Mouse (Mus musculus) MEL (cell line): ENCODE data around the gene Vwa8. TPM values are rescaled to one million over a fixed set of nuclear protein-coding genes. Genes with fewer than 3 reads are reported as not detected.

Source experiments
- DNase-seq: peaks from one replicate; pipeline ENCODE4 v3.0.0; 2011; ENCODE audit warnings: low read depth, low spot score
- H3K27ac ChIP-seq: 2 replicates; pipeline ENCODE4 v1.5.1; 2012; ENCODE audit warnings: low read depth, mild to moderate bottlenecking, control low read depth, low read length, moderate library complexity; ENCODE audit not compliant: control insufficient read depth
- H3K27me3 ChIP-seq, 2 experiments: fragments of 150-350 bp in 1 of 2; sonication (generic) in 1 of 2; 2 replicates each; pipeline ENCODE4 v1.6.1; 2012; ENCODE audit warnings: low read length in 2 of 2, mild to moderate bottlenecking in 2 of 2, improper control_type of control experiment in 1 of 2, moderate library complexity in 1 of 2; ENCODE audit not compliant: insufficient read depth in 2 of 2, control insufficient read depth in 1 of 2
- H3K36me3 ChIP-seq, 2 experiments: 2 replicates each; pipeline ENCODE4 v1.6.1; 2012 to 2014; ENCODE audit warnings: low read length in 2 of 2, improper control_type of control experiment in 1 of 2, inconsistent platforms in 1 of 2, mild to moderate bottlenecking in 1 of 2; ENCODE audit not compliant: insufficient read depth in 2 of 2, control insufficient read depth in 1 of 2
- H3K4me1 ChIP-seq, 2 experiments: fragments of 150-350 bp in 1 of 2; sonication (generic) in 1 of 2; 2 replicates each; pipeline ENCODE4 v1.6.1; 2012; ENCODE audit warnings: low read length in 2 of 2, improper control_type of control experiment in 1 of 2, mild to moderate bottlenecking in 1 of 2; ENCODE audit not compliant: insufficient read depth in 2 of 2, control insufficient read depth in 1 of 2
- H3K4me3 ChIP-seq, 2 experiments: fragments of 150-350 bp in 1 of 2; sonication (generic) in 1 of 2; 2 replicates each; pipeline ENCODE4 v1.5.1; 2012; ENCODE audit warnings: low read depth in 2 of 2, low read length in 2 of 2, mild to moderate bottlenecking in 2 of 2, moderate library complexity in 2 of 2, control low read depth in 1 of 2, improper control_type of control experiment in 1 of 2; ENCODE audit not compliant: control insufficient read depth in 1 of 2, insufficient read depth in 1 of 2
- H3K79me2 ChIP-seq: 2 replicates; pipeline ENCODE4 v1.6.1; 2012; ENCODE audit warnings: mild to moderate bottlenecking, low read length, moderate library complexity; ENCODE audit not compliant: control insufficient read depth, poor library complexity, insufficient read depth
- H3K9ac ChIP-seq: 2 replicates; pipeline ENCODE4 v1.6.1; 2012; ENCODE audit warnings: low read depth, mild to moderate bottlenecking, control low read depth, low read length, moderate library complexity; ENCODE audit not compliant: control insufficient read depth, poor library complexity, severe bottlenecking
- H3K9me3 ChIP-seq: fragments of 150-350 bp; sonication (generic); replicated peaks from 2 replicates; pipeline ENCODE4 v1.6.1; 2012; ENCODE audit warnings: mild to moderate bottlenecking, low read length, improper control_type of control experiment, moderate library complexity; ENCODE audit not compliant: insufficient read depth
- BHLHE40 ChIP-seq: IDR thresholded peaks from 2 replicates; pipeline ENCODE4 v1.6.1; 2012; ENCODE audit warnings: low read depth, mild to moderate bottlenecking, inconsistent platforms, low read length, improper control_type of control experiment, borderline replicate concordance
- CHD1 ChIP-seq: IDR thresholded peaks from 2 replicates; pipeline ENCODE4 v1.6.1; 2012; ENCODE audit warnings: low read depth, mild to moderate bottlenecking, inconsistent platforms, low read length, improper control_type of control experiment
- CHD2 ChIP-seq: IDR thresholded peaks from 2 replicates; pipeline ENCODE4 v1.6.1; 2011; ENCODE audit warnings: low read length, improper control_type of control experiment
- CTCF ChIP-seq, 3 experiments: IDR thresholded peaks in 2 of 3; conservative IDR thresholded peaks in 1 of 3; 2 replicates each; pipeline ENCODE4 v1.5.1; 2011 to 2012; ENCODE audit warnings: low read length in 3 of 3, low read depth in 2 of 3, mild to moderate bottlenecking in 2 of 3, improper control_type of control experiment in 1 of 3, inconsistent platforms in 1 of 3, mixed read lengths in 1 of 3, moderate library complexity in 1 of 3; ENCODE audit not compliant: control insufficient read depth in 1 of 3, insufficient read depth in 1 of 3, poor library complexity in 1 of 3, severe bottlenecking in 1 of 3
- E2F4 ChIP-seq: IDR thresholded peaks from 2 replicates; pipeline ENCODE4 v1.6.1; 2011; ENCODE audit warnings: low read depth, low read length, improper control_type of control experiment, borderline replicate concordance
- ELF1 ChIP-seq: IDR thresholded peaks from 2 replicates; pipeline ENCODE4 v1.6.1; 2014; ENCODE audit warnings: low read depth, mild to moderate bottlenecking, inconsistent platforms, low read length, improper control_type of control experiment, moderate library complexity
- EP300 ChIP-seq, 2 experiments: IDR thresholded peaks; 2 replicates each; pipeline ENCODE4 v1.6.1; 2011; ENCODE audit warnings: improper control_type of control experiment in 2 of 2, low read length in 2 of 2, low read depth in 1 of 2, mild to moderate bottlenecking in 1 of 2
- GABPA ChIP-seq: IDR thresholded peaks from 2 replicates; pipeline ENCODE4 v1.6.1; 2012; ENCODE audit warnings: low read depth, mild to moderate bottlenecking, inconsistent platforms, low read length, improper control_type of control experiment, moderate library complexity
- GATA1 ChIP-seq: IDR thresholded peaks from 2 replicates; pipeline ENCODE4 v1.6.1; 2011; ENCODE audit warnings: low read depth, low read length, improper control_type of control experiment
- HCFC1 ChIP-seq: IDR thresholded peaks from 2 replicates; pipeline ENCODE4 v1.6.1; 2012; ENCODE audit warnings: low read depth, mild to moderate bottlenecking, inconsistent platforms, low read length, improper control_type of control experiment, moderate library complexity
- JUND ChIP-seq: IDR thresholded peaks from 2 replicates; pipeline ENCODE4 v1.6.1; 2011; ENCODE audit warnings: low read depth, mild to moderate bottlenecking, improper control_type of control experiment, low read length
- MAZ ChIP-seq: IDR thresholded peaks from 2 replicates; pipeline ENCODE4 v1.6.1; 2012; ENCODE audit warnings: low read depth, mild to moderate bottlenecking, inconsistent platforms, low read length, improper control_type of control experiment
- MEF2A ChIP-seq: IDR thresholded peaks from 2 replicates; pipeline ENCODE4 v1.6.1; 2014; ENCODE audit warnings: low read depth, mild to moderate bottlenecking, inconsistent platforms, low read length, improper control_type of control experiment; ENCODE audit not compliant: poor library complexity, insufficient replicate concordance, severe bottlenecking; ENCODE audit errors: extremely low read depth
- MXI1 ChIP-seq: IDR thresholded peaks from 2 replicates; pipeline ENCODE4 v1.6.1; 2011; ENCODE audit warnings: mild to moderate bottlenecking, low read depth, low read length, improper control_type of control experiment
- MYC ChIP-seq: IDR thresholded peaks from 2 replicates; pipeline ENCODE4 v1.6.1; 2011; ENCODE audit warnings: low read depth, mild to moderate bottlenecking, low read length, improper control_type of control experiment, moderate library complexity
- NRF1 ChIP-seq: IDR thresholded peaks from 2 replicates; pipeline ENCODE4 v1.6.1; 2014; ENCODE audit warnings: low read depth, mild to moderate bottlenecking, inconsistent platforms, low read length, improper control_type of control experiment, moderate library complexity; ENCODE audit not compliant: poor library complexity, insufficient read depth, severe bottlenecking
- RAD21 ChIP-seq: IDR thresholded peaks from 2 replicates; pipeline ENCODE4 v1.6.1; 2011; ENCODE audit warnings: mild to moderate bottlenecking, low read depth, low read length, improper control_type of control experiment
- SMC3 ChIP-seq: IDR thresholded peaks from 2 replicates; pipeline ENCODE4 v1.6.1; 2011; ENCODE audit warnings: low read depth, low read length, improper control_type of control experiment
- TAL1 ChIP-seq: IDR thresholded peaks from 2 replicates; pipeline ENCODE4 v1.6.1; 2012; ENCODE audit warnings: mild to moderate bottlenecking, inconsistent platforms, low read length, moderate library complexity, mixed read lengths
- TBP ChIP-seq: IDR thresholded peaks from 2 replicates; pipeline ENCODE4 v1.8.0; 2011; ENCODE audit warnings: low read depth, low read length, improper control_type of control experiment
- ZC3H11A ChIP-seq: IDR thresholded peaks from 2 replicates; pipeline ENCODE4 v1.6.1; 2012; ENCODE audit warnings: low read depth, mild to moderate bottlenecking, inconsistent platforms, low read length, improper control_type of control experiment
- ZKSCAN1 ChIP-seq: IDR thresholded peaks from 2 replicates; pipeline ENCODE4 v1.6.1; 2012; ENCODE audit warnings: low read depth, mild to moderate bottlenecking, inconsistent platforms, low read length, improper control_type of control experiment, moderate library complexity
- ZMIZ1 ChIP-seq: IDR thresholded peaks from 2 replicates; pipeline ENCODE4 v1.6.1; 2012; ENCODE audit warnings: low read depth, mild to moderate bottlenecking, inconsistent platforms, low read length, improper control_type of control experiment, moderate library complexity
- polyA plus RNA-seq, 2 experiments: library from polyadenylated mRNA; stranded (reverse) in 1 of 2; unstranded in 1 of 2; fragments of >175 nt in 1 of 2; fragments of >200 nt in 1 of 2; gene quantifications; 2 replicates each; pipeline versions ENCODE4 v1.2.1 to v1.2.4; 2012; ENCODE audit warnings: low replicate concordance in 2 of 2, low read depth in 1 of 2; ENCODE audit not compliant: insufficient read length in 2 of 2, insufficient read depth in 1 of 2, missing spikeins in 1 of 2
- total RNA-seq: library from RNA; depleted of rRNA; stranded (reverse); fragments of 300-350 nt; gene quantifications from 2 replicates; pipeline ENCODE4 v1.2.3, GENCODE M21; 2012

The Vwa8 gene
- total and polyA plus RNA-seq, 3 experiments, result 12.4 to 19.6 TPM; not detected in 1

DNA sequence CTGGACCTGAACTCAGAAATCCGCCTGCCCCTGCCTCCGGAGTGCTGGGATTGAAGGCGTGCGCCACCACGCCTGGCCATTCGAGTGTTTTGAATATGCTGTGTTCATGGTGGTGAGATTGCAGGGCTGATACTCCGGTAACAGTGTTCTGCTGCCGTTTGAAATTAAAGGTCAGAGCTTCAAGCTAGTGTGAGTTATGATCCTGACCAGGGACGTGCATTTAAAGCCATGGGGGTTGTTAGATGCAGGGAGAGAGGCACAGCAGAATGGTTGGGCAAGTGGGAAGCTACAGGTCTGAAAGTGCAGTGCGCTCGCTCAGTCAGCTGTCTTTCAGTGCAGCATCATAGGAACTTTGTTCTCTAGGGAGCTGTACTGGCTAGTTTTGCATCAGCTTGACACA is 271.8 kb downstream of the Vwa8 start:
- no peak overlapping the region for H3K27ac ChIP-seq
- H3K9me3 ChIP-seq, result no peaks in the 10 kb centered on the region
- no peaks in the 10 kb centered on the region for H3K27me3 ChIP-seq
- no peak for TF ChIP-seq TAL1
- H3K36me3 ChIP-seq, result no peaks in the 10 kb centered on the region
- no peaks in the 10 kb centered on the region for H3K4me1 ChIP-seq
- no peak for DNase-seq
- no peak overlapping the region for H3K4me3 ChIP-seq
- H3K9ac ChIP-seq, result no peak overlapping the region
- no peaks in the 10 kb centered on the region for H3K79me2 ChIP-seq

DNA sequence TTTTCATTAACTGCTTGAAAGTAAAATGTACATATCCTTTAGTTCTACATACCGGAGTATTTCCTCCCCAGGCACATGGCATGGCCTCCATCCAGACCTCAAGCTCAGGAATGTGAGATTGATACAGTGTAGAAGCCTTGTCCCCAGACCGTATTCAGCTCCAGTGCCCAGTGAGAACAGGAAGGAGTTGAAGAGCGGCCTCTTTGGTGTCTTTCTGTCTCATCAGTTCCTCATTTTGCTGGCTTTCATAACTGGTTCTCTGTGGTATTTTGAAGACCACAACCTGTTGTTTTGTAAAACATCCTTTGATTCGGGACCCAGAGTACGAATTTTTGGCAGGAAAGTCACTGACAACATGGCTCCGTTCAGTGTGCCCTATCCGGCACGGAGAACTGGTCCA is 274.6 kb downstream of the Vwa8 start:
- Histone ChIP-seq H3K4me1 (no peaks in the 10 kb centered on the region), H3K27me3 (no peaks in the 10 kb centered on the region), H3K79me2 (no peaks in the 10 kb centered on the region), H3K9me3 (no peaks in the 10 kb centered on the region), H3K36me3 (no peaks in the 10 kb centered on the region)
- TF ChIP-seq E2F4 (no peak), CTCF (IDR thresholded peaks at IDR 0.05 in 2 of 3, conservative IDR thresholded peaks at IDR 0.05 in 1 of 3; ENCODE audit: control insufficient read depth in 1 of 3, insufficient read depth in 1 of 3, low read depth in 2 of 3, low read length in 3 of 3, poor library complexity in 1 of 3, severe bottlenecking in 1 of 3) (no peak)
- TF ChIP-seq, all 39 proteins: peak for 0
- H3K9ac ChIP-seq, result no peak overlapping the region
- no peak overlapping the region for H3K4me3 ChIP-seq
- peak; percentile 8 for DNase-seq
- H3K27ac ChIP-seq, result no peak overlapping the region

DNA sequence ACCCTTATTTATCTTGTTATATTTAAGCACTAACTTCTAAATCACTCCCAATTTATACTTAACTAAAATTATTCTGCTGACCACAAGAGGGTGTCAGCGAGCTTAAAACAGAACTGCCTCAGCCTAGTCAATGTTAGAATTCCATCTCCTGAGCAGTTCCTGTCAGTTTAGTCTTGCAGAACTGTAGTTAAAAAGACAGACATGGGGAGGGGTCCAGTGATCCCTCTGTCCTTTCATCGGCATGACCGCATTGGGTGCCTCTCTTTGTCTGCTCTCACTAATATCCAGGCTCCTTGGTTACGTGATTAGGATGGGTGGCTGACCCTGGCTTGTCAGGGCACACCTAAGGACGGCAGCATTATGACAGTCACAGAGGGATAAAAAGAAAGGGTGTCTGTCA is 275.8 kb downstream of the Vwa8 start:
- no peak overlapping the region for H3K9ac ChIP-seq
- no peak for TF ChIP-seq JUND
- TF ChIP-seq GABPA, result no peak
- no peak for TF ChIP-seq NRF1
- TF ChIP-seq MEF2A, result no peak
- no peak for TF ChIP-seq CHD1
- peak; percentile 84 for TF ChIP-seq SMC3
- no peak for TF ChIP-seq MAZ
- no peak for TF ChIP-seq CHD2
- no peak for TF ChIP-seq ZKSCAN1
- peak in 2 of 3 experiments; percentile 33 to 80; a peak in 4 of 6 replicates for TF ChIP-seq CTCF (IDR thresholded peaks at IDR 0.05 in 2 of 3, conservative IDR thresholded peaks at IDR 0.05 in 1 of 3; ENCODE audit: control insufficient read depth in 1 of 3, insufficient read depth in 1 of 3, low read depth in 2 of 3, low read length in 3 of 3, poor library complexity in 1 of 3, severe bottlenecking in 1 of 3)
- peak; percentile 75 for TF ChIP-seq ZC3H11A
- TF ChIP-seq HCFC1, result no peak
- TF ChIP-seq RAD21, result peak; percentile 87
- TF ChIP-seq TBP, result no peak
- no peak for TF ChIP-seq EP300 (IDR thresholded peaks at IDR 0.05; ENCODE audit: low read depth in 1 of 2, low read length in 2 of 2)
- TF ChIP-seq MYC, result no peak
- no peak for TF ChIP-seq BHLHE40
- TF ChIP-seq GATA1, result no peak
- no peak for TF ChIP-seq MXI1
- no peak for TF ChIP-seq ELF1
- TF ChIP-seq ZMIZ1, result no peak
- no peaks in the 10 kb centered on the region for H3K79me2 ChIP-seq
- no peaks in the 10 kb centered on the region for H3K9me3 ChIP-seq
- no peaks in the 10 kb centered on the region for H3K36me3 ChIP-seq
- H3K4me1 ChIP-seq, result no peaks in the 10 kb centered on the region
- peak; percentile 57 for DNase-seq
- no peak overlapping the region for H3K4me3 ChIP-seq
- no peak overlapping the region for H3K27ac ChIP-seq
- H3K27me3 ChIP-seq, result no peaks in the 10 kb centered on the region
